Mouse (Mus musculus) kidney, embryonic 16.5 days (tissue): Measurements from ENCODE around the gene Nfkb1. TPM values are rescaled to one million over a fixed set of nuclear protein-coding genes. Genes with fewer than 3 reads are reported as not detected.
A peak's percentile ranks its signal among the peaks of the same experiment; 100 is the strongest.

ENCODE experiments used
- ATAC-seq: fragments of 200-750 bp; cut with Nextera tagmentation; 2 replicates; pipeline ENCODE4 v1.8.0; 2017; ENCODE audit warnings: moderate TSS enrichment; ENCODE audit not compliant: low FRiP score, low TSS enrichment
- H3K27ac ChIP-seq: fragments of 300-500 bp; sonication (generic); 2 replicates; pipeline ENCODE4 v1.5.1; 2014; ENCODE audit warnings: low read length
- H3K27me3 ChIP-seq: fragments of 300-500 bp; sonication (generic); 2 replicates; pipeline ENCODE4 v1.6.1; 2014; ENCODE audit warnings: low read length, control low read depth, mixed read lengths; ENCODE audit not compliant: insufficient read depth
- H3K36me3 ChIP-seq: fragments of 300-500 bp; sonication (generic); 2 replicates; pipeline ENCODE4 v1.6.1; 2014; ENCODE audit warnings: low read length, control low read depth, mixed read lengths; ENCODE audit not compliant: insufficient read depth
- H3K4me1 ChIP-seq: fragments of 300-500 bp; sonication (generic); 2 replicates; pipeline ENCODE4 v1.6.1; 2014; ENCODE audit warnings: low read length, control low read depth, mixed read lengths; ENCODE audit not compliant: insufficient read depth
- H3K4me2 ChIP-seq: fragments of 300-500 bp; sonication (generic); replicated peaks from 2 replicates; pipeline ENCODE4 v1.6.1; 2014; ENCODE audit warnings: low read depth, low read length
- H3K4me3 ChIP-seq: fragments of 300-500 bp; sonication (generic); 2 replicates; pipeline ENCODE4 v1.5.1; 2014; ENCODE audit warnings: mild to moderate bottlenecking, low read length
- H3K9ac ChIP-seq: fragments of 300-500 bp; sonication (generic); replicated peaks from 2 replicates; pipeline ENCODE4 v1.6.1; 2014; ENCODE audit warnings: low read length
- H3K9me3 ChIP-seq: fragments of 300-500 bp; sonication (generic); 2 replicates; pipeline ENCODE4 v1.6.1; 2016; ENCODE audit warnings: low read length, control low read depth
- WGBS: fragments of 180-500 bp; shearing (Covaris S2); extraction: QIAGEN DNeasy Blood & Tissue Kit; methylation state at CpG from one replicate; pipeline ENCODE4 v1.1.7; 2014; 5-methylcytosine and 5-hydroxymethylcytosine counted together
- polyA plus RNA-seq: library from polyadenylated mRNA; unstranded; fragments of >200 nt; fragmentation: Nextera tagmentation; extraction: Ambion mirVana; gene quantifications from 2 replicates; pipeline ENCODE4 v1.2.1, GENCODE M21; 2015

Gene Nfkb1
- polyA plus RNA-seq, 1 experiment from 2014 or later, result 20.4 TPM

GRCm38 (mm10) chr3:135564706-135565105 is 126.6 kb downstream of the Nfkb1 start:
- H3K27me3 ChIP-seq, result no peaks in the 10 kb centered on the region
- H3K4me1 ChIP-seq, result no peaks in the 10 kb centered on the region
- no peak overlapping the region for H3K4me3 ChIP-seq
- H3K36me3 ChIP-seq, result no peaks in the 10 kb centered on the region
- H3K4me2 ChIP-seq, result no peak overlapping the region
- WGBS, result 82% methylated on average over 9 of the region's 9 CpGs
- H3K9ac ChIP-seq, result no peak overlapping the region
- no peak overlapping the region for H3K27ac ChIP-seq
- no peaks in the 10 kb centered on the region for H3K9me3 ChIP-seq
- no peak for ATAC-seq

GRCm38 (mm10) chr3:135563163-135563689 is 128.1 kb downstream of the Nfkb1 start:
- peak; percentile 49; the same call in 1 of the 2 replicates for ATAC-seq

GRCm38 (mm10) chr3:135562036-135562435 is 129.3 kb downstream of the Nfkb1 start:
- Histone ChIP-seq H3K4me1 (no peaks in the 10 kb centered on the region), H3K27ac (no peak overlapping the region), H3K9me3 (peaks cover 7% of the 10 kb centered on the region; the same call in 1 of the 2 replicates), H3K9ac (no peak overlapping the region), H3K36me3 (no peaks in the 10 kb centered on the region), H3K27me3 (no peaks in the 10 kb centered on the region), H3K4me3 (no peak overlapping the region), H3K4me2 (no peak overlapping the region)
- WGBS, result 83% methylated on average over 7 of the region's 7 CpGs
- ATAC-seq, result no peak

More at GRCm38 (mm10) chr3:135563163-135563689, 128.1 kb downstream of the Nfkb1 start:
- no peak overlapping the region for H3K4me2 ChIP-seq
- H3K9ac ChIP-seq, result no peak overlapping the region
- H3K9me3 ChIP-seq, result no peaks in the 10 kb centered on the region
- no peaks in the 10 kb centered on the region for H3K4me1 ChIP-seq
- WGBS, result 71% methylated on average over 17 of the region's 17 CpGs
- H3K36me3 ChIP-seq, result no peaks in the 10 kb centered on the region
- H3K27ac ChIP-seq, result no peak overlapping the region
- H3K27me3 ChIP-seq, result no peaks in the 10 kb centered on the region
- no peak overlapping the region for H3K4me3 ChIP-seq

GRCm38 (mm10) chr3:135556851-135557662 is 134.3 kb downstream of the Nfkb1 start:
- 86% methylated on average over 12 of the region's 12 CpGs for WGBS
- no peaks in the 10 kb centered on the region for H3K27me3 ChIP-seq
- H3K4me1 ChIP-seq, result no peaks in the 10 kb centered on the region
- H3K36me3 ChIP-seq, result no peaks in the 10 kb centered on the region
- no peak for ATAC-seq
- H3K9me3 ChIP-seq, result peaks cover 7% of the 10 kb centered on the region; the same call in 1 of the 2 replicates
- no peak overlapping the region for H3K9ac ChIP-seq
- H3K27ac ChIP-seq, result no peak overlapping the region
- no peak overlapping the region for H3K4me3 ChIP-seq
- no peak overlapping the region for H3K4me2 ChIP-seq

- Histone ChIP-seq H3K4me1 (no peaks in the 10 kb centered on the region), H3K36me3 (peaks cover under 1% of the 10 kb centered on the region; the same call in 1 of the 2 replicates), H3K27me3 (no peaks in the 10 kb centered on the region), H3K4me3 (no peak overlapping the region), H3K27ac (no peak overlapping the region), H3K9me3 (peaks cover 7% of the 10 kb centered on the region; the same call in 1 of the 2 replicates), H3K4me2 (no peak overlapping the region), H3K9ac (no peak overlapping the region)
- 71% methylated on average over 7 of the region's 7 CpGs for WGBS
- no peak for ATAC-seq
Measured at GRCm38 (mm10) chr3:135556052-135556587, 135.2 kb downstream of the Nfkb1 start.

- Histone ChIP-seq H3K4me3 (no peak overlapping the region), H3K36me3 (peaks cover 4% of the 10 kb centered on the region; the same call in 1 of the 2 replicates), H3K9ac (no peak overlapping the region), H3K27ac (no peak overlapping the region), H3K9me3 (peaks cover 7% of the 10 kb centered on the region; the same call in 1 of the 2 replicates), H3K27me3 (no peaks in the 10 kb centered on the region), H3K4me1 (no peaks in the 10 kb centered on the region), H3K4me2 (no peak overlapping the region)
- no peak for ATAC-seq
- 54% methylated on average over 6 of the region's 6 CpGs for WGBS
Measured at GRCm38 (mm10) chr3:135555192-135555591, 136.2 kb downstream of the Nfkb1 start.

GRCm38 (mm10) chr3:135552874-135553273 is 138.5 kb downstream of the Nfkb1 start:
- Histone ChIP-seq H3K4me3 (no peak overlapping the region), H3K9ac (no peak overlapping the region), H3K4me2 (no peak overlapping the region), H3K36me3 (peaks cover 4% of the 10 kb centered on the region; the same call in 1 of the 2 replicates), H3K27ac (no peak overlapping the region), H3K27me3 (no peaks in the 10 kb centered on the region), H3K9me3 (peaks cover 7% of the 10 kb centered on the region; the same call in 1 of the 2 replicates), H3K4me1 (no peaks in the 10 kb centered on the region)
- 71% methylated on average over 5 of the region's 5 CpGs for WGBS
- ATAC-seq, result no peak

GRCm38 (mm10) chr3:135547298-135547697 is 144.0 kb downstream of the Nfkb1 start:
- H3K4me1 ChIP-seq, result no peaks in the 10 kb centered on the region
- no peak overlapping the region for H3K27ac ChIP-seq
- ATAC-seq, result no peak
- H3K9me3 ChIP-seq, result no peaks in the 10 kb centered on the region
- no peaks in the 10 kb centered on the region for H3K27me3 ChIP-seq
- peaks cover 4% of the 10 kb centered on the region; the same call in 1 of the 2 replicates for H3K36me3 ChIP-seq
- H3K9ac ChIP-seq, result no peak overlapping the region
- H3K4me3 ChIP-seq, result no peak overlapping the region
- no peak overlapping the region for H3K4me2 ChIP-seq
- 82% methylated on average over 8 of the region's 8 CpGs for WGBS

GRCm38 (mm10) chr3:135546212-135546923 is 145.0 kb downstream of the Nfkb1 start:
- Histone ChIP-seq H3K27ac (0 out of 2 replicates have a peak overlapping the region, but pooled peaks have one; percentile 4), H3K4me1 (no peaks in the 10 kb centered on the region), H3K4me3 (no peak overlapping the region), H3K9me3 (no peaks in the 10 kb centered on the region), H3K9ac (no peak overlapping the region), H3K27me3 (no peaks in the 10 kb centered on the region), H3K36me3 (peaks cover 4% of the 10 kb centered on the region; the same call in 1 of the 2 replicates), H3K4me2 (no peak overlapping the region)
- ATAC-seq, result no peak
- WGBS, result 58% methylated on average over 13 of the region's 13 CpGs
